Mouse (Mus musculus) 3T3-L1 (cell line): ENCODE data around the gene Kel.

Experiments used
- DNase-seq: peaks from one replicate; pipeline ENCODE4 v3.0.0-alpha.2; 2015; ENCODE audit warnings: low read depth, low spot score

The Kel gene

GRCm38 (mm10) chr6:41646672-41647071 is 57.5 kb downstream of the Kel start:
- DNase-seq: no peak

- no peak for DNase-seq
Measured at GRCm38 (mm10) chr6:41646220-41646619, 57.9 kb downstream of the Kel start.

- DNase-seq: no peak
Measured at GRCm38 (mm10) chr6:41643227-41643626, 60.9 kb downstream of the Kel start.

GRCm38 (mm10) chr6:41642765-41643164 is 61.4 kb downstream of the Kel start:
- no peak for DNase-seq

- no peak for DNase-seq
Measured at GRCm38 (mm10) chr6:41641173-41641866, 62.8 kb downstream of the Kel start.

- no peak for DNase-seq
Measured at GRCm38 (mm10) chr6:41640449-41640848, 63.7 kb downstream of the Kel start.

GRCm38 (mm10) chr6:41637927-41638506 is 66.1 kb downstream of the Kel start:
- DNase-seq: no peak

- DNase-seq: no peak
Measured at GRCm38 (mm10) chr6:41637393-41637792, 66.7 kb downstream of the Kel start.
